Mouse (Mus musculus): ENCODE results near the gene Gm10337. TPM values are rescaled to one million over a fixed set of nuclear protein-coding genes. Genes with fewer than 3 reads are reported as not detected.

Gm10337 gene
- 9.5 and 14.8 TPM in 2 replicates for polyA plus RNA-seq (2015; fragmentation: Nextera tagmentation; extraction: Ambion mirVana)

GRCm38 (mm10) chr15:102503447-102503846, at the start of gene Gm10337:
Gene Gm10337, plus strand, starts transcription at chr15:102503722.
- H3K4me1 ChIP-seq (replicated peaks) = peaks cover 3% of the 10 kb centered on the region; the same call in 1 of the 2 replicates

GRCm38 (mm10) chr15:102455993-102456392, 47.5 kb upstream of the Gm10337 start:
- no peak for ATAC-seq (ENCODE audit: low FRiP score, low read depth)
- Histone ChIP-seq H3K9me3 (no peaks in the 10 kb centered on the region), H3K4me1 (replicated peaks) (peaks cover 25% of the 10 kb centered on the region), H3K4me3 (no peak overlapping the region), H3K27ac (replicated peaks) (no peak overlapping the region), H3K4me2 (no peak overlapping the region), H3K9ac (no peak overlapping the region), H3K36me3 (no peaks in the 10 kb centered on the region), H3K27me3 (no peaks in the 10 kb centered on the region)
- 37% methylated on average over 6 of the region's 6 CpGs for WGBS

More at GRCm38 (mm10) chr15:102503447-102503846, at the start of gene Gm10337:
- Histone ChIP-seq H3K36me3 (peaks cover 75% of the 10 kb centered on the region), H3K27me3 (no peaks in the 10 kb centered on the region), H3K4me3 (no peak within 1 kb of the TSS), H3K27ac (replicated peaks) (no peak within 1 kb of the TSS), H3K9me3 (no peaks in the 10 kb centered on the region), H3K4me2 (no peak within 1 kb of the TSS), H3K9ac (no peak within 1 kb of the TSS)
- ATAC-seq (ENCODE audit: low FRiP score, low read depth) = no peak
- WGBS = 88% methylated on average over 1 of the region's 1 CpGs

- Histone ChIP-seq H3K36me3 (peaks cover 3% of the 10 kb centered on the region; the same call in 1 of the 2 replicates), H3K9ac (peak overlapping the region; percentile 57; the same call in 1 of the 2 replicates), H3K4me1 (replicated peaks) (peaks cover 27% of the 10 kb centered on the region), H3K4me2 (peak overlapping the region; percentile 68), H3K4me3 (peak overlapping the region; percentile 50), H3K27ac (replicated peaks) (peak overlapping the region; percentile 64), H3K9me3 (no peaks in the 10 kb centered on the region), H3K27me3 (no peaks in the 10 kb centered on the region)
- 69% methylated on average over 5 of the region's 5 CpGs for WGBS
- no peak for ATAC-seq (ENCODE audit: low FRiP score, low read depth)
These were observed 45.3 kb upstream of the Gm10337 start for GRCm38 (mm10) chr15:102458050-102458736.

- peak within 1 kb of the TSS; percentile 57 for H3K9ac ChIP-seq
- H3K4me3 ChIP-seq = peak within 1 kb of the TSS; percentile 50
- H3K27ac ChIP-seq (replicated peaks) = peak within 1 kb of the TSS; percentile 64
- peak; percentile 92 for ATAC-seq (ENCODE audit: low FRiP score, low read depth)
- H3K4me1 ChIP-seq (replicated peaks) = peaks cover 27% of the 10 kb centered on the region
- no peaks in the 10 kb centered on the region for H3K27me3 ChIP-seq
- peaks cover 3% of the 10 kb centered on the region; the same call in 1 of the 2 replicates for H3K36me3 ChIP-seq
- WGBS = under 1% methylated on average over 19 of the region's 19 CpGs
- H3K9me3 ChIP-seq = no peaks in the 10 kb centered on the region
- H3K4me2 ChIP-seq = peak within 1 kb of the TSS; percentile 68
These were observed 44.6 kb upstream of the Gm10337 start, which contains the start of gene Prr13 for GRCm38 (mm10) chr15:102458904-102459317. Gene Prr13, plus strand, starts transcription at chr15:102459028.

GRCm38 (mm10) chr15:102459381-102459780, 44.1 kb upstream of the Gm10337 start:
- 36% methylated on average over 6 of the region's 6 CpGs for WGBS
- H3K27me3 ChIP-seq = no peaks in the 10 kb centered on the region
- peak overlapping the region; percentile 64; the same call in 1 of the 2 replicates for H3K27ac ChIP-seq (replicated peaks)
- H3K36me3 ChIP-seq = peaks cover 3% of the 10 kb centered on the region; the same call in 1 of the 2 replicates
- peak overlapping the region; percentile 68 for H3K4me2 ChIP-seq
- peak overlapping the region; percentile 50 for H3K4me3 ChIP-seq
- ATAC-seq (ENCODE audit: low FRiP score, low read depth) = no peak
- H3K9me3 ChIP-seq = no peaks in the 10 kb centered on the region
- peak overlapping the region; percentile 57 for H3K9ac ChIP-seq
- H3K4me1 ChIP-seq (replicated peaks) = peaks cover 27% of the 10 kb centered on the region

GRCm38 (mm10) chr15:102459847-102460246, 43.7 kb upstream of the Gm10337 start:
- ATAC-seq (ENCODE audit: low FRiP score, low read depth) = no peak
- H3K4me1 ChIP-seq (replicated peaks) = peaks cover 27% of the 10 kb centered on the region
- no peak overlapping the region for H3K27ac ChIP-seq (replicated peaks)
- peaks cover 3% of the 10 kb centered on the region; the same call in 1 of the 2 replicates for H3K36me3 ChIP-seq
- WGBS = 70% methylated on average over 5 of the region's 5 CpGs
- no peaks in the 10 kb centered on the region for H3K27me3 ChIP-seq
- peak overlapping the region; percentile 68 for H3K4me2 ChIP-seq
- no peaks in the 10 kb centered on the region for H3K9me3 ChIP-seq
- H3K9ac ChIP-seq = no peak overlapping the region
- H3K4me3 ChIP-seq = peak overlapping the region; percentile 50

- Histone ChIP-seq H3K9ac (no peak overlapping the region), H3K27me3 (no peaks in the 10 kb centered on the region), H3K4me3 (no peak overlapping the region), H3K4me1 (replicated peaks) (peaks cover 27% of the 10 kb centered on the region), H3K4me2 (0 out of 2 replicates have a peak overlapping the region, but pooled peaks have one; percentile 68), H3K27ac (replicated peaks) (no peak overlapping the region), H3K9me3 (no peaks in the 10 kb centered on the region), H3K36me3 (peaks cover 3% of the 10 kb centered on the region; the same call in 1 of the 2 replicates)
- ATAC-seq (ENCODE audit: low FRiP score, low read depth) = no peak
- WGBS = 78% methylated on average over 12 of the region's 12 CpGs
These were observed 43.1 kb upstream of the Gm10337 start for GRCm38 (mm10) chr15:102460409-102460808.

GRCm38 (mm10) chr15:102460971-102461370, 42.6 kb upstream of the Gm10337 start:
- 68% methylated on average over 4 of the region's 4 CpGs for WGBS
- Histone ChIP-seq H3K4me1 (replicated peaks) (peaks cover 27% of the 10 kb centered on the region), H3K4me2 (no peak overlapping the region), H3K36me3 (peaks cover 3% of the 10 kb centered on the region; the same call in 1 of the 2 replicates), H3K9ac (no peak overlapping the region), H3K9me3 (no peaks in the 10 kb centered on the region), H3K27me3 (no peaks in the 10 kb centered on the region), H3K4me3 (no peak overlapping the region), H3K27ac (replicated peaks) (no peak overlapping the region)
- ATAC-seq (ENCODE audit: low FRiP score, low read depth) = no peak

- WGBS = 86% methylated on average over 9 of the region's 9 CpGs
- no peak overlapping the region for H3K4me3 ChIP-seq
- H3K27me3 ChIP-seq = no peaks in the 10 kb centered on the region
- peaks cover 3% of the 10 kb centered on the region; the same call in 1 of the 2 replicates for H3K36me3 ChIP-seq
- H3K27ac ChIP-seq (replicated peaks) = no peak overlapping the region
- no peak for ATAC-seq (ENCODE audit: low FRiP score, low read depth)
- H3K4me2 ChIP-seq = no peak overlapping the region
- H3K9ac ChIP-seq = no peak overlapping the region
- peaks cover 27% of the 10 kb centered on the region for H3K4me1 ChIP-seq (replicated peaks)
- no peaks in the 10 kb centered on the region for H3K9me3 ChIP-seq
These were observed 42.0 kb upstream of the Gm10337 start for GRCm38 (mm10) chr15:102461430-102462075.

GRCm38 (mm10) chr15:102463666-102464065, 39.9 kb upstream of the Gm10337 start:
- Histone ChIP-seq H3K27me3 (no peaks in the 10 kb centered on the region), H3K9ac (no peak overlapping the region), H3K9me3 (no peaks in the 10 kb centered on the region), H3K36me3 (peaks cover 3% of the 10 kb centered on the region; the same call in 1 of the 2 replicates), H3K4me1 (replicated peaks) (peaks cover 22% of the 10 kb centered on the region), H3K27ac (replicated peaks) (no peak overlapping the region), H3K4me3 (no peak overlapping the region), H3K4me2 (no peak overlapping the region)
- ATAC-seq (ENCODE audit: low FRiP score, low read depth) = no peak

GRCm38 (mm10) chr15:102468675-102469370, 34.7 kb upstream of the Gm10337 start:
- 98% methylated on average over 9 of the region's 9 CpGs for whole genome bisulfite sequencing
- no peak overlapping the region for H3K4me3 ChIP-seq

More at GRCm38 (mm10) chr15:102468675-102469370, 34.7 kb upstream of the Gm10337 start:
- Histone ChIP-seq H3K36me3 (no peaks in the 10 kb centered on the region), H3K4me2 (no peak overlapping the region), H3K27ac (replicated peaks) (no peak overlapping the region), H3K9me3 (no peaks in the 10 kb centered on the region), H3K9ac (no peak overlapping the region), H3K4me1 (replicated peaks) (peaks cover 23% of the 10 kb centered on the region), H3K27me3 (no peaks in the 10 kb centered on the region)
- no peak for ATAC-seq (ENCODE audit: low FRiP score, low read depth)

Measured in hindbrain, embryonic 15.5 days (tissue).